ENCODE assay signal across 8 mouse cellular contexts in the genomic region with DNA sequence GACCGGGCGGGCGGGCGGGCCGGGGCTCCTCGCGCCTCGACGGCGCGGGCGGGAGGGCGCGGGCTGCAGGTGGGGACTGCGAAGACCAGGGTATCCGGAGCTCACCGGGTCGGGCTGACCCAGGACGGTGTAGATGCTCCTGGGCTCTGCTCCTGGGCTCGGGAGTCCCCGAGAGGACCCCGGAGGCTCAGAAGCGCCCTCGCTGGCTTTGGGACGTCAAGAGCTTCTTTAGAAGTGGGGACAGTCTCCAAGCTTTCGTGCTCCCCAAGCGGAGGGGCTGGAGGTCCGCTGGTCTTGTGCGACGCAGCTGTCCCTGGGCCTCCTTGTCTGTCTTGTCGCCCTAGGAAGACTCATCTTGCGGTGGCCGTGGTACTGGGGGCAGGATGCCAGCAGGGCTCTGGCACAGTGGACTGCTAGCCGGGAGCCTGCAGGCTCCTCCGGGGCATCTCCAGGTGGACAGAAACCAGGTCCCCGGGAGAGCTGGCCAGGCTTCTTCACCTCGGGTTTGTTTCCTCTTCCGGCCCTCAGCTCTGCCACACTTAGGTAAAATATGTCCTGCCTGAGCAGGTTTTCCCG. TPM values are rescaled to one million over a fixed set of nuclear protein-coding genes. Genes with fewer than 3 reads are reported as not detected.
DNase-seq lines count a peak whose midpoint lies in the region; ATAC-seq and TF ChIP-seq lines count a peak whose summit lies in the region.

No protein-coding gene starts in this region.

- H3K4me2 ChIP-seq in heart, postnatal 0 days (ENCODE audit: low read depth, low read length), result peak overlapping the region; percentile 96

- no peak for TF ChIP-seq POLR2A in ES-Bruce4 (IDR thresholded peaks at IDR 0.05; ENCODE audit: insufficient read depth, low read length)
- TF ChIP-seq POLR2A in bone marrow, adult 2 months (IDR thresholded peaks at IDR 0.05; ENCODE audit: borderline replicate concordance, control insufficient read depth, low read depth, low read length), result no peak

- no peaks in the 10 kb centered on the region for H3K36me3 ChIP-seq in ES-Bruce4 (ENCODE audit: control insufficient read depth, insufficient read depth, low read length, poor library complexity, severe bottlenecking)
- no peaks in the 10 kb centered on the region; the same call in 1 of the 2 replicates for H3K36me3 ChIP-seq in heart, postnatal 0 days (replicated peaks; ENCODE audit: control insufficient read depth, insufficient read depth, low read length)
- H3K36me3 ChIP-seq in macrophage (ENCODE audit: inconsistent target), result no peaks in the 10 kb centered on the region; the same call in 1 of the 2 replicates

- H3K79me2 ChIP-seq in macrophage (ENCODE audit: inconsistent target), result peaks cover 52% of the 10 kb centered on the region

- H3K27ac ChIP-seq in ES-Bruce4 (ENCODE audit: insufficient read depth, low read length) (no peak overlapping the region), macrophage (peak overlapping the region; percentile 69)
- H3K27ac ChIP-seq in bone marrow, adult 2 months (ENCODE audit: control insufficient read depth, insufficient read depth, low read depth, low read length, poor library complexity), result peak overlapping the region; percentile 81
- peak overlapping the region; percentile 96 for H3K27ac ChIP-seq in heart, postnatal 0 days (ENCODE audit: low read depth)

- 1% methylated on average over 39 of the region's 39 CpGs for WGBS in bone marrow, adult 2 months
- under 1% methylated on average over 35 of the region's 39 CpGs for WGBS in heart, postnatal 0 days
- under 1% methylated on average over 35 of the region's 39 CpGs for WGBS in macrophage (ENCODE audit: missing documents)

- ATAC-seq in erythroblast, adult 5-6 weeks (replicated peaks; ENCODE audit: low FRiP score, poor library complexity, severe bottlenecking), result 0 out of 2 replicates have a peak, but pooled peaks have one; percentile 22
- peak; percentile 2 for ATAC-seq in heart, postnatal 0 days (ENCODE audit: insufficient read depth, low read depth)

- TF ChIP-seq EP300 in ES-Bruce4 (IDR thresholded peaks at IDR 0.05; ENCODE audit: insufficient read depth, low read depth, low read length), result no peak
- TF ChIP-seq EP300 in heart, postnatal 0 days (IDR thresholded peaks at IDR 0.05; ENCODE audit: low read depth), result no peak

- H3K27me3 ChIP-seq in ES-Bruce4 (ENCODE audit: control insufficient read depth, insufficient read depth, low read length, poor library complexity, severe bottlenecking), result no peaks in the 10 kb centered on the region
- H3K27me3 ChIP-seq in heart, postnatal 0 days (ENCODE audit: control insufficient read depth, insufficient read depth, low read length), result no peaks in the 10 kb centered on the region

- H3K4me3 ChIP-seq in ES-Bruce4 (ENCODE audit: low read depth, low read length), result peak overlapping the region; percentile 97
- peak overlapping the region; percentile 75 for H3K4me3 ChIP-seq in bone marrow, adult 2 months (replicated peaks; ENCODE audit: control insufficient read depth, low read depth, low read length)
- H3K4me3 ChIP-seq in heart, postnatal 0 days (ENCODE audit: low read depth, low read length), result peak overlapping the region; percentile 88
- peak overlapping the region; percentile 89 for H3K4me3 ChIP-seq in macrophage (ENCODE audit: inconsistent target)

- H3K9me3 ChIP-seq in ES-Bruce4 (replicated peaks; ENCODE audit: control insufficient read depth, insufficient read depth, low read length, poor library complexity, severe bottlenecking), result no peaks in the 10 kb centered on the region
- no peaks in the 10 kb centered on the region for H3K9me3 ChIP-seq in heart, postnatal 0 days (replicated peaks; ENCODE audit: control insufficient read depth, low read length)

- no peaks in the 10 kb centered on the region for H3K4me1 ChIP-seq in ES-Bruce4 (ENCODE audit: control insufficient read depth, insufficient read depth, low read length)
- peaks cover 5% of the 10 kb centered on the region; the same call in 1 of the 2 replicates for H3K4me1 ChIP-seq in bone marrow, adult 2 months (ENCODE audit: control insufficient read depth, insufficient read depth, low read length)
- peaks cover 48% of the 10 kb centered on the region for H3K4me1 ChIP-seq in heart, postnatal 0 days (ENCODE audit: control insufficient read depth, insufficient read depth)

- peak; percentile 33 for DNase-seq in heart, postnatal 0 days (ENCODE audit: low spot score)
- DNase-seq in kidney, postnatal 36 days, result peak; percentile 37 to 72
- DNase-seq in skeletal muscle tissue, adult 2 months (ENCODE audit: low read depth, low spot score), result peak; percentile 57
- no peak for DNase-seq in yolk sac, embryonic 10.5 days (ENCODE audit: low spot score)

- peak overlapping the region; percentile 97 for H3K9ac ChIP-seq in ES-Bruce4 (ENCODE audit: low read depth, poor library complexity, severe bottlenecking)
- peak overlapping the region; percentile 86 for H3K9ac ChIP-seq in heart, postnatal 0 days (replicated peaks; ENCODE audit: low read depth, low read length)

- TF ChIP-seq CTCF in ES-Bruce4 (IDR thresholded peaks at IDR 0.05; ENCODE audit: low read depth, low read length), result no peak
- no peak for TF ChIP-seq CTCF in bone marrow, adult 2 months (IDR thresholded peaks at IDR 0.05; ENCODE audit: control insufficient read depth, insufficient read depth, low read length)
- TF ChIP-seq CTCF in heart, postnatal 0 days (IDR thresholded peaks at IDR 0.05; ENCODE audit: low read depth), result no peak

RNA-seq across cellular contexts. Expression of gene Trabd, which starts 1.3 kb away (rescaled TPM):
- polyA plus RNA-seq in ES-Bruce4 (2011; ENCODE audit: insufficient read depth, insufficient read length, low read depth, missing spikeins) (19.7 and 21.6 TPM in 2 replicates), macrophage (2018) (23.0 to 34.3 TPM (median 32.0 TPM) in 3 replicates)
- polyA plus RNA-seq in bone marrow, adult 2 months (2011; ENCODE audit: insufficient read depth, insufficient read length, low replicate concordance, missing spikeins), result 26.6 and 34.8 TPM in 2 replicates
- total RNA-seq in erythroblast, adult 5-6 weeks (2015; ENCODE audit: low replicate concordance), result 2.7 and 11.9 TPM in 2 replicates
- 6.3 and 8.3 TPM in 2 replicates for total RNA-seq in erythroblast, adult 5-6 weeks (2017; ENCODE audit: low replicate concordance)
- 59.2 and 61.2 TPM in 2 replicates for total RNA-seq in heart, postnatal 0 days (2014; rRNA removed; ENCODE audit: low replicate concordance)
- 46.6 and 46.7 TPM in 2 replicates for polyA plus RNA-seq in heart, postnatal 0 days (2015; fragmentation: Nextera tagmentation; extraction: Ambion mirVana)
- 10 to 100 TPM; 16.8 to 81.5 (median 49.8) TPM for total RNA-seq in macrophage (2018; cell fraction: chromatin; rRNA removed)
- 10 to 100 TPM; 17.6 to 40.7 (median 31.6) TPM for total RNA-seq in macrophage (2018; cell fraction: cytosol; rRNA removed)
- total RNA-seq in macrophage (2018; cell fraction: nucleus; rRNA removed), result 10 to 100 TPM; 20.9 to 60.1 (median 38.5) TPM

RNA-seq across cellular contexts. Expression of gene Selenoo, which starts 12.6 kb away (rescaled TPM):
- 9.2 and 9.4 TPM in 2 replicates for polyA plus RNA-seq in ES-Bruce4 (2011; ENCODE audit: insufficient read depth, insufficient read length, low read depth, missing spikeins)
- 7.0 and 17.9 TPM in 2 replicates for polyA plus RNA-seq in bone marrow, adult 2 months (2011; ENCODE audit: insufficient read depth, insufficient read length, low replicate concordance, missing spikeins)
- total RNA-seq in erythroblast, adult 5-6 weeks (2015; ENCODE audit: low replicate concordance), result 3.8 and 8.8 TPM in 2 replicates
- total RNA-seq in erythroblast, adult 5-6 weeks (2017; ENCODE audit: low replicate concordance), result 5.9 and 6.0 TPM in 2 replicates
- 35.4 and 39.1 TPM in 2 replicates for total RNA-seq in heart, postnatal 0 days (2014; rRNA removed; ENCODE audit: low replicate concordance)
- polyA plus RNA-seq in heart, postnatal 0 days (2015; fragmentation: Nextera tagmentation; extraction: Ambion mirVana), result 10.3 and 11.3 TPM in 2 replicates
- total RNA-seq in macrophage (2018; cell fraction: chromatin; rRNA removed), result 10 to 100 TPM; 10.2 to 48.0 (median 30.9) TPM
- total RNA-seq in macrophage (2018; cell fraction: cytosol; rRNA removed), result 10 to 100 TPM in 18 of 26 experiments, 1 to 10 TPM in 8; 8.5 to 17.2 (median 11.3) TPM
- 10 to 100 TPM; 10.3 to 39.8 (median 24.3) TPM for total RNA-seq in macrophage (2018; cell fraction: nucleus; rRNA removed)
- 8.4 to 19.1 TPM (median 10.8 TPM) in 3 replicates for polyA plus RNA-seq in macrophage (2018)

RNA-seq across cellular contexts. Expression of gene Panx2, which starts 16.7 kb away (rescaled TPM):
- polyA plus RNA-seq in ES-Bruce4 (2011; ENCODE audit: insufficient read depth, insufficient read length, low read depth, missing spikeins) (1.4 and 2.8 TPM in 2 replicates), macrophage (2018) (not detected in 3 replicates)
- 0.45 TPM in 1 of 2 replicates, not detected in the other for polyA plus RNA-seq in bone marrow, adult 2 months (2011; ENCODE audit: insufficient read depth, insufficient read length, low replicate concordance, missing spikeins)
- total RNA-seq in erythroblast, adult 5-6 weeks (2015; ENCODE audit: low replicate concordance), result not detected in 2 replicates
- total RNA-seq in erythroblast, adult 5-6 weeks (2017; ENCODE audit: low replicate concordance), result not detected in 2 replicates
- 0.70 TPM in 1 of 2 replicates, not detected in the other for total RNA-seq in heart, postnatal 0 days (2014; rRNA removed; ENCODE audit: low replicate concordance)
- 0.93 and 1.0 TPM in 2 replicates for polyA plus RNA-seq in heart, postnatal 0 days (2015; fragmentation: Nextera tagmentation; extraction: Ambion mirVana)
- not detected for total RNA-seq in macrophage (2018; cell fraction: chromatin; rRNA removed)
- total RNA-seq in macrophage (2018; cell fraction: cytosol; rRNA removed), result not detected
- not detected for total RNA-seq in macrophage (2018; cell fraction: nucleus; rRNA removed)

RNA-seq across cellular contexts. Expression of gene Tubgcp6, which starts 46.7 kb away (rescaled TPM):
- polyA plus RNA-seq in ES-Bruce4 (2011; ENCODE audit: insufficient read depth, insufficient read length, low read depth, missing spikeins) (21.1 and 26.9 TPM in 2 replicates), macrophage (2018) (4.1 to 8.3 TPM (median 6.3 TPM) in 3 replicates)
- polyA plus RNA-seq in bone marrow, adult 2 months (2011; ENCODE audit: insufficient read depth, insufficient read length, low replicate concordance, missing spikeins), result 10.0 and 31.9 TPM in 2 replicates
- total RNA-seq in erythroblast, adult 5-6 weeks (2015; ENCODE audit: low replicate concordance), result 7.3 and 13.8 TPM in 2 replicates
- 15.3 and 21.2 TPM in 2 replicates for total RNA-seq in erythroblast, adult 5-6 weeks (2017; ENCODE audit: low replicate concordance)
- 17.2 and 26.9 TPM in 2 replicates for total RNA-seq in heart, postnatal 0 days (2014; rRNA removed; ENCODE audit: low replicate concordance)
- 4.4 and 5.1 TPM in 2 replicates for polyA plus RNA-seq in heart, postnatal 0 days (2015; fragmentation: Nextera tagmentation; extraction: Ambion mirVana)
- 10 to 100 TPM in 25 of 26 experiments, 1 to 10 TPM in 1; 8.1 to 64.4 (median 35.2) TPM for total RNA-seq in macrophage (2018; cell fraction: chromatin; rRNA removed)
- 10 to 100 TPM in 1 of 26 experiments, 1 to 10 TPM in 25; 3.5 to 10.9 (median 6.4) TPM for total RNA-seq in macrophage (2018; cell fraction: cytosol; rRNA removed)
- 10 to 100 TPM in 21 of 26 experiments, 1 to 10 TPM in 5; 6.0 to 46.5 (median 19.0) TPM for total RNA-seq in macrophage (2018; cell fraction: nucleus; rRNA removed)

RNA-seq across cellular contexts. Expression of gene Hdac10, which starts 52.3 kb away (rescaled TPM):
- 4.6 and 4.8 TPM in 2 replicates for polyA plus RNA-seq in ES-Bruce4 (2011; ENCODE audit: insufficient read depth, insufficient read length, low read depth, missing spikeins)
- 9.1 and 24.3 TPM in 2 replicates for polyA plus RNA-seq in bone marrow, adult 2 months (2011; ENCODE audit: insufficient read depth, insufficient read length, low replicate concordance, missing spikeins)
- total RNA-seq in erythroblast, adult 5-6 weeks (2015; ENCODE audit: low replicate concordance), result 1.5 TPM in 1 of 2 replicates, not detected in the other
- total RNA-seq in erythroblast, adult 5-6 weeks (2017; ENCODE audit: low replicate concordance), result 1.7 and 2.5 TPM in 2 replicates
- 14.9 and 17.4 TPM in 2 replicates for total RNA-seq in heart, postnatal 0 days (2014; rRNA removed; ENCODE audit: low replicate concordance)
- polyA plus RNA-seq in heart, postnatal 0 days (2015; fragmentation: Nextera tagmentation; extraction: Ambion mirVana), result 10.7 and 10.8 TPM in 2 replicates
- total RNA-seq in macrophage (2018; cell fraction: chromatin; rRNA removed), result 10 to 100 TPM in 24 of 26 experiments, 1 to 10 TPM in 2; 7.6 to 59.0 (median 28.6) TPM
- 1 to 10 TPM; 3.4 to 6.7 (median 4.6) TPM for total RNA-seq in macrophage (2018; cell fraction: cytosol; rRNA removed)
- total RNA-seq in macrophage (2018; cell fraction: nucleus; rRNA removed), result 10 to 100 TPM in 18 of 26 experiments, 1 to 10 TPM in 8; 3.6 to 35.8 (median 16.6) TPM
- polyA plus RNA-seq in macrophage (2018), result 3.9 to 7.2 TPM (median 5.5 TPM) in 3 replicates
